Mouse (Mus musculus) limb, embryonic 12.5 days (tissue): ENCODE measurements around the gene Afdn. TPM values are rescaled to one million over a fixed set of nuclear protein-coding genes. Genes with fewer than 3 reads are reported as not detected.
A peak's percentile ranks its signal among the peaks of the same experiment; 100 is the strongest.
"Not testable (repeated sequence)": the region's sequence is repeated elsewhere in the genome, so short reads cannot be mapped to it uniquely, and the experiment has no call there.

ENCODE experiments used
- ATAC-seq: fragments of 200-750 bp; cut with Nextera tagmentation; 2 replicates; pipeline ENCODE4 v1.8.0; 2017; ENCODE audit warnings: low read depth, moderate TSS enrichment; ENCODE audit not compliant: insufficient number of reproducible peaks, insufficient read depth, low FRiP score, low TSS enrichment
- H3K27ac ChIP-seq: fragments of 300-500 bp; sonication (generic); 2 replicates; pipeline ENCODE4 v1.5.1; 2016; ENCODE audit warnings: mild to moderate bottlenecking, moderate library complexity
- H3K27me3 ChIP-seq: fragments of 300-500 bp; sonication (generic); 2 replicates; pipeline ENCODE4 v1.6.1; 2016; ENCODE audit warnings: mild to moderate bottlenecking, moderate library complexity
- H3K36me3 ChIP-seq: fragments of 300-500 bp; sonication (generic); 2 replicates; pipeline ENCODE4 v1.6.1; 2016; ENCODE audit warnings: mild to moderate bottlenecking, moderate library complexity
- H3K4me1 ChIP-seq: fragments of 300-500 bp; sonication (generic); replicated peaks from 2 replicates; pipeline ENCODE4 v1.6.1; 2016
- H3K4me2 ChIP-seq: fragments of 300-500 bp; sonication (generic); 2 replicates; pipeline ENCODE4 v1.6.1; 2016; ENCODE audit warnings: mild to moderate bottlenecking, moderate library complexity
- H3K4me3 ChIP-seq: fragments of 300-500 bp; sonication (generic); replicated peaks from 2 replicates; pipeline ENCODE4 v1.5.1; 2016; ENCODE audit warnings: mild to moderate bottlenecking
- H3K9ac ChIP-seq: fragments of 300-500 bp; sonication (generic); replicated peaks from 2 replicates; pipeline ENCODE4 v1.6.1; 2016; ENCODE audit warnings: mild to moderate bottlenecking, moderate library complexity
- H3K9me3 ChIP-seq: fragments of 300-500 bp; sonication (generic); 2 replicates; pipeline ENCODE4 v1.6.1; 2016; ENCODE audit warnings: mild to moderate bottlenecking, moderate library complexity
- WGBS: fragments of 180-500 bp; shearing (Covaris S2); methylation state at CpG from one replicate; pipeline ENCODE4 v1.1.7; 2016; 5-methylcytosine and 5-hydroxymethylcytosine counted together
- polyA plus RNA-seq: library from polyadenylated mRNA; unstranded; fragments of >200 nt; fragmentation: Nextera tagmentation; extraction: Ambion mirVana; gene quantifications from 2 replicates; pipeline ENCODE4 v1.2.1, GENCODE M21; 2016

Gene Afdn
- polyA plus RNA-seq, 1 experiment from 2014 or later, result 76.5 TPM

GRCm38 (mm10) chr17:13825421-13825820, 65.1 kb downstream of the Afdn start:
- no peak for ATAC-seq
- 90% methylated on average over 2 of the region's 2 CpGs for WGBS
- no peaks in the 10 kb centered on the region for H3K27me3 ChIP-seq
- peaks cover 30% of the 10 kb centered on the region; the same call in 1 of the 2 replicates for H3K36me3 ChIP-seq
- H3K27ac ChIP-seq, result no peak overlapping the region
- no peaks in the 10 kb centered on the region for H3K9me3 ChIP-seq
- no peak overlapping the region for H3K4me2 ChIP-seq
- no peak overlapping the region for H3K9ac ChIP-seq
- H3K4me3 ChIP-seq, result no peak overlapping the region
- H3K4me1 ChIP-seq, result no peaks in the 10 kb centered on the region

GRCm38 (mm10) chr17:13830234-13830633, 69.9 kb downstream of the Afdn start:
- WGBS, result 84% methylated on average over 1 of the region's 1 CpGs
- H3K4me3 ChIP-seq, result no peak overlapping the region
- H3K27me3 ChIP-seq, result no peaks in the 10 kb centered on the region
- H3K4me1 ChIP-seq, result no peaks in the 10 kb centered on the region
- ATAC-seq, result no peak
- no peaks in the 10 kb centered on the region for H3K9me3 ChIP-seq
- no peak overlapping the region for H3K9ac ChIP-seq
- H3K27ac ChIP-seq, result no peak overlapping the region
- H3K36me3 ChIP-seq, result peaks cover 41% of the 10 kb centered on the region
- H3K4me2 ChIP-seq, result no peak overlapping the region

GRCm38 (mm10) chr17:13830636-13831341, 70.5 kb downstream of the Afdn start:
- H3K4me1 ChIP-seq, result no peaks in the 10 kb centered on the region
- no peaks in the 10 kb centered on the region for H3K27me3 ChIP-seq
- no peak overlapping the region for H3K27ac ChIP-seq
- no peak for ATAC-seq
- no peaks in the 10 kb centered on the region for H3K9me3 ChIP-seq
- H3K4me3 ChIP-seq, result no peak overlapping the region
- H3K36me3 ChIP-seq, result peaks cover 41% of the 10 kb centered on the region
- WGBS, result 83% methylated on average over 1 of the region's 1 CpGs
- no peak overlapping the region for H3K9ac ChIP-seq
- no peak overlapping the region for H3K4me2 ChIP-seq

- 94% methylated on average over 4 of the region's 4 CpGs for WGBS
- ATAC-seq, result no peak
- H3K36me3 ChIP-seq, result peaks cover 37% of the 10 kb centered on the region
Measured at GRCm38 (mm10) chr17:13835876-13836275, 75.5 kb downstream of the Afdn start.

GRCm38 (mm10) chr17:13850175-13850574, 89.8 kb downstream of the Afdn start:
- WGBS, result 86% methylated on average over 2 of the region's 2 CpGs
- Histone ChIP-seq H3K4me2 (no peak overlapping the region), H3K36me3 (peaks cover 41% of the 10 kb centered on the region), H3K4me3 (no peak overlapping the region), H3K27ac (no peak overlapping the region), H3K27me3 (no peaks in the 10 kb centered on the region), H3K4me1 (0 out of 2 replicates have a peak, but pooled peaks cover 3% of the 10 kb centered on the region), H3K9me3 (no peaks in the 10 kb centered on the region), H3K9ac (no peak overlapping the region)
- ATAC-seq, result no peak

More at GRCm38 (mm10) chr17:13835876-13836275, 75.5 kb downstream of the Afdn start:
- no peaks in the 10 kb centered on the region for H3K9me3 ChIP-seq
- H3K4me2 ChIP-seq, result no peak overlapping the region
- no peaks in the 10 kb centered on the region for H3K4me1 ChIP-seq
- H3K4me3 ChIP-seq, result no peak overlapping the region
- H3K27ac ChIP-seq, result no peak overlapping the region
- H3K27me3 ChIP-seq, result no peaks in the 10 kb centered on the region
- no peak overlapping the region for H3K9ac ChIP-seq

- WGBS, result 73% methylated on average over 7 of the region's 7 CpGs
- not testable (repeated sequence) for H3K4me1 ChIP-seq, H3K9ac ChIP-seq, H3K4me2 ChIP-seq, H3K9me3 ChIP-seq, H3K4me3 ChIP-seq, H3K27ac ChIP-seq, ATAC-seq, H3K27me3 ChIP-seq
- H3K36me3 ChIP-seq, result peaks cover 52% of the 10 kb centered on the region
Measured at GRCm38 (mm10) chr17:13853883-13854282, 93.5 kb downstream of the Afdn start.

GRCm38 (mm10) chr17:13855396-13855795, 95.1 kb downstream of the Afdn start:
- Histone ChIP-seq H3K4me2 (no peak overlapping the region), H3K36me3 (peaks cover 50% of the 10 kb centered on the region)
- 82% methylated on average over 1 of the region's 1 CpGs for WGBS

GRCm38 (mm10) chr17:13856429-13857090, 96.2 kb downstream of the Afdn start:
- peak overlapping the region; percentile 62; the same call in 1 of the 2 replicates for H3K27ac ChIP-seq
- peaks cover 7% of the 10 kb centered on the region for H3K4me1 ChIP-seq
- no peaks in the 10 kb centered on the region for H3K9me3 ChIP-seq
- H3K9ac ChIP-seq, result no peak overlapping the region
- peak; percentile 68; the same call in 1 of the 2 replicates for ATAC-seq
- 65% methylated on average over 5 of the region's 5 CpGs for WGBS
- H3K36me3 ChIP-seq, result peaks cover 46% of the 10 kb centered on the region
- no peak overlapping the region for H3K4me2 ChIP-seq
- H3K4me3 ChIP-seq, result no peak overlapping the region
- no peaks in the 10 kb centered on the region for H3K27me3 ChIP-seq

More at GRCm38 (mm10) chr17:13855396-13855795, 95.1 kb downstream of the Afdn start:
- no peak for ATAC-seq
- no peak overlapping the region for H3K9ac ChIP-seq
- H3K4me3 ChIP-seq, result no peak overlapping the region
- peaks cover 7% of the 10 kb centered on the region for H3K4me1 ChIP-seq
- H3K9me3 ChIP-seq, result no peaks in the 10 kb centered on the region
- H3K27me3 ChIP-seq, result no peaks in the 10 kb centered on the region
- no peak overlapping the region for H3K27ac ChIP-seq

GRCm38 (mm10) chr17:13865340-13865739, 105.0 kb downstream of the Afdn start:
- 93% methylated on average over 5 of the region's 5 CpGs for WGBS
- H3K36me3 ChIP-seq, result peaks cover 39% of the 10 kb centered on the region
- H3K4me2 ChIP-seq, result no peak overlapping the region
- no peak for ATAC-seq
- peaks cover 11% of the 10 kb centered on the region for H3K4me1 ChIP-seq
- H3K9ac ChIP-seq, result no peak overlapping the region
- H3K4me3 ChIP-seq, result no peak overlapping the region
- no peaks in the 10 kb centered on the region for H3K9me3 ChIP-seq
- no peak overlapping the region for H3K27ac ChIP-seq
- H3K27me3 ChIP-seq, result no peaks in the 10 kb centered on the region

GRCm38 (mm10) chr17:13866951-13867351, 106.6 kb downstream of the Afdn start:
- Histone ChIP-seq H3K4me1 (peaks cover 11% of the 10 kb centered on the region), H3K36me3 (peaks cover 37% of the 10 kb centered on the region), H3K4me2 (no peak overlapping the region), H3K9ac (no peak overlapping the region), H3K27ac (peak overlapping the region; percentile 64), H3K27me3 (no peaks in the 10 kb centered on the region), H3K4me3 (no peak overlapping the region), H3K9me3 (no peaks in the 10 kb centered on the region)
- 47% methylated on average over 3 of the region's 3 CpGs for WGBS
- ATAC-seq, result no peak

GRCm38 (mm10) chr17:13867475-13867874, 107.1 kb downstream of the Afdn start:
- Histone ChIP-seq H3K27me3 (no peaks in the 10 kb centered on the region), H3K36me3 (peaks cover 34% of the 10 kb centered on the region), H3K4me2 (no peak overlapping the region), H3K4me1 (peaks cover 11% of the 10 kb centered on the region), H3K9ac (no peak overlapping the region), H3K4me3 (no peak overlapping the region), H3K9me3 (no peaks in the 10 kb centered on the region), H3K27ac (peak overlapping the region; percentile 64; the same call in 1 of the 2 replicates)
- WGBS, result 45% methylated on average over 6 of the region's 6 CpGs
- no peak for ATAC-seq
